Mouse (Mus musculus) skeletal muscle tissue, postnatal 0 days (tissue): ENCODE data around the gene Slc47a1. TPM values are rescaled to one million over a fixed set of nuclear protein-coding genes. Genes with fewer than 3 reads are reported as not detected.

Experiments
- polyA plus RNA-seq: library from polyadenylated mRNA; unstranded; fragments of >200 nt; fragmentation: Nextera tagmentation; extraction: Ambion mirVana; gene quantifications from 2 replicates; pipeline ENCODE4 v1.2.1, GENCODE M21; 2015

Gene Slc47a1
- 7.1 TPM in 2 replicates for polyA plus RNA-seq

GRCm38 (mm10) chr11:61377881-61378613 is at the start of gene Slc47a1:
Slc47a1 (minus strand) TSS chr11:61378345.

GRCm38 (mm10) chr11:61342505-61343420 is 35.4 kb downstream of the Slc47a1 start, which contains the start of gene Slc47a2:
Slc47a2 (minus strand) TSS chr11:61342860.

Other genes with a start within 250 kb of the Slc47a1 start
- 28.5 and 31.9 TPM in 2 replicates for gene Usp22, start 203.3 kb downstream of the Slc47a1 start, polyA plus RNA-seq
- gene Aldh3a1, start 170.8 kb downstream of the Slc47a1 start, polyA plus RNA-seq, result 0.12 and 0.32 TPM in 2 replicates
- 14.6 and 17.4 TPM in 2 replicates for gene Aldh3a2, start 110.9 kb downstream of the Slc47a1 start, polyA plus RNA-seq
- not detected in 2 replicates for gene Slc47a2, start 35.5 kb downstream of the Slc47a1 start, polyA plus RNA-seq
- 0.13 and 0.18 TPM in 2 replicates for gene Rnf112, start 75.8 kb upstream of the Slc47a1 start, polyA plus RNA-seq
- 169 and 222 TPM in 2 replicates for gene Mfap4, start 107.1 kb upstream of the Slc47a1 start, polyA plus RNA-seq
- gene Mapk7, start 116.1 kb upstream of the Slc47a1 start, polyA plus RNA-seq, result 13.6 and 15.2 TPM in 2 replicates
- gene B9d1, start 126.8 kb upstream of the Slc47a1 start, polyA plus RNA-seq, result 5.8 and 5.9 TPM in 2 replicates
- gene Epn2, start 201.3 kb upstream of the Slc47a1 start, polyA plus RNA-seq, result 12.8 and 14.8 TPM in 2 replicates